Mouse (Mus musculus): Measurements from ENCODE around the gene Pigs.

Gene Pigs

GRCm38 (mm10) chr11:78364103-78364502, 35.9 kb downstream of the Pigs start:
- DNase-seq (ENCODE audit: low read depth, low spot score) = no peak

GRCm38 (mm10) chr11:78367456-78368225, 39.4 kb downstream of the Pigs start:
- DNase-seq (ENCODE audit: low read depth, low spot score) = no peak

DNA sequence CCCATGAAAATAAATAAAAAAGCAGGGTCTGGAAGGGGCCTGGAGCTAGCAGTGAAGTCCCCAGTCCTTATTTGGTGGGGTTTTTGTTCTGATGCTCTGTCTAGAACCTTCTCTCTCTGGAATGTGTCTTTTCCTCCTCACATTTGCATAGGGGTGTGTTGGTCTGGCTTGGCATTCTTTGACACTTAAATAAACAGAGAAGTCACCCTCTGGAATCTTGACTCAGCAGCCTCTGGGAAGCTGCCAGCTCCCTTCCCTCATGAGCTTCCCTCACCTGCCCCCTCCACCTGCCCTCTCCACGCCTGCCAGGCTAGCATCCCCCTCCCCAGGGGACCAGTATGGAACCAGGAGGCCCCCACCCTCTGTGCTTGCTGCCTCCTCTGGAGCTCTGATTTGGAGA, 42.2 kb downstream of the Pigs start:
- DNase-seq (ENCODE audit: low read depth, low spot score) = no peak

- no peak for DNase-seq (ENCODE audit: low read depth, low spot score)
These were observed 43.5 kb downstream of the Pigs start for GRCm38 (mm10) chr11:78371711-78372110.

- no peak for DNase-seq (ENCODE audit: low read depth, low spot score)
These were observed 44.0 kb downstream of the Pigs start for GRCm38 (mm10) chr11:78372166-78372565.

DNA sequence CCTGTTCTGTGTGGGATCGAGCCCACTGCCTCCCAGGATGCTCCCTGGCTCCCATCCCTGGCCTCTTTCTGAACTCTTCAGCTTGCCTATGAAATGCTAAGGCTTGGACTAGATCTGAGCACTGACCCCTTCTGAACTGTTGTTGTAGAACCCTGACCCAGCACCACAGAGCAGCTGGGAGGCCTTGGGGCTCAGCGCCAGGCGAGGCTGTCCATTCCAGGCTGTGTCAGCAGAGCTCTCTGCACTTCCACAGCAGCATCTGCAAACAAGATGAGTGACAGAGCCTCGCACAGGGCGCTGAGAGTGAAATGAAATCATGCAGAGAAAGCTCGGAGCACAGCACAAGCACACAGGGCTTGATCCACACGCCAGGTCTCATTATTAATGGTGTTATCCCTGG, 44.4 kb downstream of the Pigs start:
- DNase-seq (ENCODE audit: low read depth, low spot score) = no peak

GRCm38 (mm10) chr11:78374147-78374546, 45.9 kb downstream of the Pigs start:
- DNase-seq (ENCODE audit: low read depth, low spot score) = no peak

DNA sequence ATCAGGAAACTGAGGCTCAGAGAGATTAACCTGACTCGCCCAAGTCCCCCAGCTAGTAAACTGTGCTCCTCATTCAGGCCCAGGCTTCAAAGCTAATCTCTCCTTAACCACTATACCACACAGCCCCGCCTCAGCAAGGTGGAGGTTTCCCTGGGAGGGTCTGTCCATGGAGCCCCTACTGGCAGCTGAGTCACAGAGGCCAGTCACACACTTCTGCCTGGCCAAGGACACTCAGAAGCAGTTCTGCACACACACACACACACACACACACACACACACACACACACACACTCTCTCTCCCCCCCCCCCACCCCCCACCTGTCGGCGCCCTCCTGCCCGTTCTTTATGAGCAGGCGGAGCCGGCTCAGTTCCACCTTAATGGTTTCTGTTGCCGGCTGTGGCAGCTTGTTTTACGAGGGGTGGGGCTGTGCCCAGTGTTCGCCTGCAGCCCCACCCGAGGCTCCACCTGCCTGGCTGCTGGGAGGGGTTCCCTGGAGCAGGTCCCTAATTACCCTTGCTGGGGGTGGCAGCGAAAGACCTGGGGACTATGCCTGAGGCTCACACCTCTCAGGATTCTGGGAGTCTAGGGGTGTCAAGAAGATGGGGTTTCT, 49.4 kb downstream of the Pigs start:
- DNase-seq (ENCODE audit: low read depth, low spot score) = no peak

DNA sequence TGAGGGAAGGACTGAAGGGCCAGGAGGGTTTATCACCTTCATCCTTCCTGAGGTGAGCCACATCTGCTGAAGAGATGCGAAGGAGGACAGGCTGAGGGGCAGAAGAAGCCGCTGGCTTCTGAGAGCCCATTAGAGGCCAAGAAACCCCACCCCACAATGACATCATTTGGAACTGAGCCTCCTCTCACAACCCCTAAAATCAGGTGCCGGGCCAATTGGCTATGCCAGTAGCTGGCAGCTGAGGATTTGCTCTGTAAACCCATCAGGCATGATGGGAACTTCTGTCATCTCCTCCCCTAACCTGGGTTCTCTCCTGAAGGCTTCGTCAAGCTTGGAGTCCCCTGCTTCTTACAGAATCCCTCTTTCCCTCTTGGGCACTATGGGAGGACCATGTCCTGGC, 52.1 kb downstream of the Pigs start:
- no peak for DNase-seq (ENCODE audit: low read depth, low spot score)

GRCm38 (mm10) chr11:78380996-78381395, 52.8 kb downstream of the Pigs start:
- DNase-seq (ENCODE audit: low read depth, low spot score) = no peak

- no peak for DNase-seq (ENCODE audit: low read depth, low spot score)
These were observed 54.1 kb downstream of the Pigs start for GRCm38 (mm10) chr11:78382286-78382685.

DNA sequence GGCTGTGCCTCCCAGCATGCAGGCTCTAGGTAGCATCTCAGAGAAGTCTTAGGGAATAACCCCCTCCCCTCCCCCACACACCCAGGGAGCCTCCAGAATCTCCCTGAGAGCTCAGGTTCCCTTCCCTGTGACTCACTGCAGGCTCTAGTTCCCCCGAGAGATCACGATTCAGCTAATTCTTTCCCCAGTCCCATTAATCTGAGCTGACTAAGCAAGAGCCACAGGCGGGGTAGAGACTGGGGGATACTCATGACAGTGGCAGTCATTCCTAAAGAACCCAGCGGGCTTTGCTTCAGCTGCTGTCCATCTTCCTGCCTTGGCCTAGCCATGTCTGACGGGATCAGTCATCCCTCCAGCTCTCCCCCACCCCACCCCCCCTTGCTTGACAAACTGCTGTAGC, 54.5 kb downstream of the Pigs start:
- DNase-seq (ENCODE audit: low read depth, low spot score) = no peak

DNA sequence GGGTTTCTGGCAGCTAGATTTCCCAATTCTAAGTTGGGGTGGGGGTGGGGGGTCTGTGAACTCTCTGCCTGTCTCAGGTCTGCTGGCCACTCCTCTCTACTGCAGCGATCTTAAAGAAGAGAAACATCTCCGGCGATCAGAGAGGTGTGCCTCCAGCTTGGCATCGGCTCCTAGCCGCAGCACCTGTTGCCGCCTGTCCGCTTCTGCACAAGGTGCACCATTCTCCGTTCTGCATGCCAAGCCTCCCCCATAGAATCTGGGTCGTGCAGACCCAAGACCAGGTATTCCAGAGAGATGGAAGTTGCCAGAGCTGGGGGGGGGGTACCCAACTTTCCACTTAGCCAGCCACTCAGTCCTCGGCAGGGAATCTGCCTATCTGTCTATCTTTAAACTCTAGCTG, 57.6 kb downstream of the Pigs start:
- no peak for DNase-seq (ENCODE audit: low read depth, low spot score)

- no peak for DNase-seq (ENCODE audit: low read depth, low spot score)
These were observed 58.4 kb downstream of the Pigs start, which contains the start of gene Foxn1 for GRCm38 (mm10) chr11:78386508-78387043. Gene Foxn1, minus strand, starts transcription at chr11:78386558.

Data from WW6 (cell line).